In genomic region chr14:76364034-76364433, GRCm38 (mm10) we compare ENCODE assay signal across 27 mouse cellular contexts. TPM values are rescaled to one million over a fixed set of nuclear protein-coding genes. Genes with fewer than 3 reads are reported as not detected.
DNase-seq lines count a peak whose midpoint lies in the region; ATAC-seq and TF ChIP-seq lines count a peak whose summit lies in the region.
"Had no signal": no experiment of that assay in that cellular context is flagged by ENCODE, and none has a peak within 500 bp of the region (broad histone marks: within the 10 kb centered on the region; RNA-seq: fewer than 3 reads in every experiment).

No protein-coding gene starts in this region.

- no peaks in the 10 kb centered on the region for H3K36me3 ChIP-seq in forebrain, embryonic 11.5 days (ENCODE audit: control insufficient read depth, insufficient read depth, low read length)
- H3K36me3 ChIP-seq in forebrain, embryonic 10.5 days (replicated peaks), result no peaks in the 10 kb centered on the region
- no peaks in the 10 kb centered on the region for H3K36me3 ChIP-seq in midbrain, embryonic 10.5 days
- no peaks in the 10 kb centered on the region for H3K36me3 ChIP-seq in midbrain, embryonic 15.5 days (replicated peaks)
- H3K36me3 ChIP-seq: forebrain, embryonic 12.5 days; forebrain, embryonic 15.5 days; G1E; heart, embryonic 12.5 days; heart, embryonic 15.5 days; hindbrain, embryonic 12.5 days; hindbrain, embryonic 15.5 days; intestine, embryonic 15.5 days had no signal

- no peak for TF ChIP-seq CTCF in left cerebral cortex, adult 2 months (IDR thresholded peaks at IDR 0.05)

- WGBS in forebrain, embryonic 11.5 days, result 73% methylated on average over 4 of the region's 4 CpGs
- 75% methylated on average over 4 of the region's 4 CpGs for WGBS in forebrain, embryonic 10.5 days
- 91% methylated on average over 4 of the region's 4 CpGs for WGBS in midbrain, embryonic 10.5 days
- 94% methylated on average over 4 of the region's 4 CpGs for WGBS in midbrain, embryonic 15.5 days

- H3K4me2 ChIP-seq in forebrain, embryonic 11.5 days (ENCODE audit: low read depth, low read length, severe bottlenecking), result no peak overlapping the region
- no peak overlapping the region for H3K4me2 ChIP-seq in midbrain, embryonic 15.5 days
- H3K4me2 ChIP-seq: forebrain, embryonic 12.5 days; forebrain, embryonic 15.5 days; heart, embryonic 12.5 days; heart, embryonic 15.5 days; hindbrain, embryonic 12.5 days; hindbrain, embryonic 15.5 days; intestine, embryonic 15.5 days had no signal

- intact Hi-C loops in left cerebral cortex, adult 2 months (cut with DNase I), result no loop called here

- no peaks in the 10 kb centered on the region; the same call in 1 of the 2 replicates for H3K9me3 ChIP-seq in forebrain, embryonic 11.5 days (ENCODE audit: control insufficient read depth, low read length)
- peaks cover 2% of the 10 kb centered on the region; the same call in 1 of the 2 replicates for H3K9me3 ChIP-seq in forebrain, embryonic 10.5 days
- 0 out of 2 replicates have a peak, but pooled peaks cover 3% of the 10 kb centered on the region for H3K9me3 ChIP-seq in midbrain, embryonic 10.5 days (replicated peaks)
- H3K9me3 ChIP-seq in midbrain, embryonic 15.5 days, result no peaks in the 10 kb centered on the region
- H3K9me3 ChIP-seq: forebrain, embryonic 12.5 days; forebrain, embryonic 15.5 days; heart, embryonic 15.5 days; hindbrain, embryonic 12.5 days; hindbrain, embryonic 15.5 days; intestine, embryonic 15.5 days had no signal

- peak; percentile 51 for DNase-seq in forebrain, embryonic 11.5 days (ENCODE audit: low spot score)
- DNase-seq in forebrain, embryonic 10.5 days (ENCODE audit: extremely low spot score, low spot score), result no peak
- no peak for DNase-seq in midbrain, embryonic 10.5 days (ENCODE audit: low spot score)
- peak; percentile 31 for DNase-seq in embryo, embryonic 11 days
- DNase-seq in left cerebral cortex, adult 2 months (ENCODE audit: extremely low spot score in 1 of 2, low spot score in 2 of 2), result no peak
- DNase-seq in lung, postnatal 14 days, result no peak
- DNase-seq: adrenal gland, adult 8-10 months; adrenal gland, postnatal 25 days; B cell, adult 2 months; cerebellum, adult 18-20 months; cerebellum, adult 9-10 months; cerebellum, postnatal 14 days; gastrocnemius, postnatal 25 days; heart, adult 18-20 months; heart, postnatal 10 days; heart, postnatal 36 days; kidney, adult 18-20 months had no signal

- H3K27ac ChIP-seq in forebrain, embryonic 11.5 days (ENCODE audit: low read depth, low read length), result no peak overlapping the region
- H3K27ac ChIP-seq in forebrain, embryonic 10.5 days, result no peak overlapping the region
- 0 out of 2 replicates have a peak overlapping the region, but pooled peaks have one; percentile 14 for H3K27ac ChIP-seq in midbrain, embryonic 10.5 days (replicated peaks)
- no peak overlapping the region for H3K27ac ChIP-seq in midbrain, embryonic 15.5 days
- no peak overlapping the region for H3K27ac ChIP-seq in left cerebral cortex, adult 2 months
- H3K27ac ChIP-seq: forebrain, embryonic 12.5 days; forebrain, embryonic 15.5 days; heart, embryonic 15.5 days; hindbrain, embryonic 12.5 days; hindbrain, embryonic 15.5 days; intestine, embryonic 15.5 days had no signal

- H3K4me1 ChIP-seq in forebrain, embryonic 11.5 days (replicated peaks; ENCODE audit: control insufficient read depth, insufficient read depth, low read length), result no peaks in the 10 kb centered on the region
- H3K4me1 ChIP-seq in forebrain, embryonic 10.5 days, result no peaks in the 10 kb centered on the region; the same call in 1 of the 2 replicates
- peaks cover 5% of the 10 kb centered on the region; the same call in 1 of the 2 replicates for H3K4me1 ChIP-seq in midbrain, embryonic 10.5 days
- H3K4me1 ChIP-seq in midbrain, embryonic 15.5 days, result no peaks in the 10 kb centered on the region
- H3K4me1 ChIP-seq: forebrain, embryonic 12.5 days; forebrain, embryonic 15.5 days; heart, embryonic 15.5 days; hindbrain, embryonic 12.5 days; hindbrain, embryonic 15.5 days; intestine, embryonic 15.5 days had no signal

- H3K4me3 ChIP-seq in forebrain, embryonic 11.5 days (ENCODE audit: low read depth, low read length), result no peak overlapping the region
- no peak overlapping the region for H3K4me3 ChIP-seq in forebrain, embryonic 10.5 days
- no peak overlapping the region for H3K4me3 ChIP-seq in midbrain, embryonic 10.5 days
- no peak overlapping the region for H3K4me3 ChIP-seq in midbrain, embryonic 15.5 days
- H3K4me3 ChIP-seq in left cerebral cortex, adult 2 months, result no peak overlapping the region
- H3K4me3 ChIP-seq: forebrain, embryonic 12.5 days; forebrain, embryonic 15.5 days; heart, embryonic 12.5 days; heart, embryonic 15.5 days; hindbrain, embryonic 12.5 days; hindbrain, embryonic 15.5 days; intestine, embryonic 15.5 days had no signal

- ATAC-seq in forebrain, embryonic 11.5 days (replicated peaks; ENCODE audit: low FRiP score), result no peak
- no peak for ATAC-seq in midbrain, embryonic 15.5 days (replicated peaks)
- ATAC-seq: forebrain, embryonic 15.5 days; intestine, embryonic 15.5 days had no signal

- no peak overlapping the region for H3K9ac ChIP-seq in forebrain, embryonic 11.5 days (ENCODE audit: low read length)
- no peak overlapping the region for H3K9ac ChIP-seq in midbrain, embryonic 15.5 days
- H3K9ac ChIP-seq: forebrain, embryonic 12.5 days; forebrain, embryonic 15.5 days; heart, embryonic 12.5 days; heart, embryonic 15.5 days; hindbrain, embryonic 12.5 days; hindbrain, embryonic 15.5 days; intestine, embryonic 15.5 days had no signal

- no peaks in the 10 kb centered on the region for H3K27me3 ChIP-seq in forebrain, embryonic 11.5 days (ENCODE audit: control insufficient read depth, insufficient read depth, low read length)
- H3K27me3 ChIP-seq in forebrain, embryonic 10.5 days (ENCODE audit: poor library complexity, severe bottlenecking), result no peaks in the 10 kb centered on the region
- no peaks in the 10 kb centered on the region for H3K27me3 ChIP-seq in midbrain, embryonic 10.5 days (ENCODE audit: low read depth, poor library complexity, severe bottlenecking)
- no peaks in the 10 kb centered on the region for H3K27me3 ChIP-seq in midbrain, embryonic 15.5 days (replicated peaks)
- H3K27me3 ChIP-seq: CH12.LX; forebrain, embryonic 12.5 days; forebrain, embryonic 15.5 days; heart, embryonic 12.5 days; heart, embryonic 15.5 days; hindbrain, embryonic 12.5 days; hindbrain, embryonic 15.5 days; intestine, embryonic 15.5 days had no signal

RNA-seq across cellular contexts. Expression of gene Tsc22d1, which starts 50.7 kb away (rescaled TPM):
- polyA plus RNA-seq in forebrain, embryonic 11.5 days (2014; fragmentation: Nextera tagmentation; extraction: Ambion mirVana), result 484 and 510 TPM in 2 replicates
- 256 and 273 TPM in 2 replicates for polyA plus RNA-seq in forebrain, embryonic 10.5 days (2016; fragmentation: Nextera tagmentation; extraction: Ambion mirVana)
- polyA plus RNA-seq in midbrain, embryonic 10.5 days (2016; fragmentation: Nextera tagmentation; extraction: Ambion mirVana), result 313 and 341 TPM in 2 replicates
- 792 and 811 TPM in 2 replicates for polyA plus RNA-seq in midbrain, embryonic 15.5 days (2015; fragmentation: Nextera tagmentation; extraction: Ambion mirVana)
- total RNA-seq in left cerebral cortex, adult 2 months (2021), result 100 to 1,000 TPM; 593 to 598 TPM

Comparison
In these comparisons a context has a peak if more than half of its experiments do, and no peak if none do; other contexts are left out.
1. DNase-seq: peak in forebrain, embryonic 11.5 days (single experiment) and embryo, embryonic 11 days (single experiment); none in forebrain, embryonic 10.5 days (single experiment), midbrain, embryonic 10.5 days (single experiment), left cerebral cortex, adult 2 months (0 of 2) and lung, postnatal 14 days (single experiment).